Mouse (Mus musculus) gastrocnemius, postnatal 4 days (tissue): Measurements from ENCODE around the gene Rtn4rl1. TPM values are rescaled to one million over a fixed set of nuclear protein-coding genes. Genes with fewer than 3 reads are reported as not detected.
A peak's percentile ranks its signal among the peaks of the same experiment; 100 is the strongest.
"Not testable (repeated sequence)": the region's sequence is repeated elsewhere in the genome, so short reads cannot be mapped to it uniquely, and the experiment has no call there.

ENCODE experiments used
- DNase-seq, 2 experiments: peaks; one replicate each; pipeline ENCODE4 v3.0.0; 2021 to 2022; ENCODE audit warnings: low spot score in 2 of 2, mixed read lengths in 2 of 2
- microRNA-seq: library from miRNA; unstranded; fragments of <30 nt; microRNA quantifications from one replicate; pipeline ENCODE4 v1.2.0, GENCODE M21; 2021
- total RNA-seq, 2 experiments: library from RNA; stranded (reverse); gene quantifications; 2 replicates each; pipeline ENCODE4 v1.2.3; 2021

Gene Rtn4rl1
- total RNA-seq, 2 experiments from 2014 or later: 4.2 to 5.0 TPM

DNA sequence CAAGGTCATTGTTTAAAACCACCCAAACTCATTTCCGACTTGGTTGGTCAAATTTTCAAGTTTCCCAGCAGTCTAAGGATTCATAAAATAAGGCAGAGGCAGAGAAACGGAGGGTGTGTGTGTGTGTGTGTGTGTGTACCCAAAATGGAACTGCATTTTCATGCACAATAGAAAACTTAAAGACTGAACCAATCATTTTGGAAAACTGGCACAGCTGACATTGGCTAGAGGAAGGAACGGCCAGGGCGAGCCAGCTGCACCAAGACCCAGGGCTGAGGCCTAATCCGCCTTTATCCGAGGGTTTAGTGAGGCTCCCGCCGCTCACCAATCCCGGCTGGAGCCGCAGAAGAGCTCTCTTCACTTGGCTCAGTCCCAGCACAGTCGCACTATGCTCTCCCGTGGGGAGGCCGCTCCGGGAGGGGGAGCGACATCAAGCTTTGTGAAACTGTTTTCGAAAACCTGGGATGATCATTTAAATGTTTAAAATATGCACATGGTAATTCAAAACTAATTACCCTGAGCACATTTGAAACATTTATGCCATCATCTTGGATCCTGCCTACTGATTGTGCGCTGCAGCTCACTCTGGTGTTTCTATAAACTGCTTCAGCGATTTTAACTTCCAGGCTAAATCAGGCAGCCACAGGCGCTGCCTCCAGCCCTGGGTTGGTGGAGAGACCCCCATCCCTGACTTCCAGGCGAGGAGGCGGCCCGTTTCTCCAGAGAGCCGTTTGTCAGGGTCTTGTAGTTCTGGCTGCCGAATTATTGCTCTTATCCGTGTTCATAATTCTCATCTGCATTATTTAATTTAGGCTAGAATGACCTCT, 98.0 kb downstream of the Rtn4rl1 start:
- peak in 1 of 2 experiments; percentile 34 for DNase-seq

DNA sequence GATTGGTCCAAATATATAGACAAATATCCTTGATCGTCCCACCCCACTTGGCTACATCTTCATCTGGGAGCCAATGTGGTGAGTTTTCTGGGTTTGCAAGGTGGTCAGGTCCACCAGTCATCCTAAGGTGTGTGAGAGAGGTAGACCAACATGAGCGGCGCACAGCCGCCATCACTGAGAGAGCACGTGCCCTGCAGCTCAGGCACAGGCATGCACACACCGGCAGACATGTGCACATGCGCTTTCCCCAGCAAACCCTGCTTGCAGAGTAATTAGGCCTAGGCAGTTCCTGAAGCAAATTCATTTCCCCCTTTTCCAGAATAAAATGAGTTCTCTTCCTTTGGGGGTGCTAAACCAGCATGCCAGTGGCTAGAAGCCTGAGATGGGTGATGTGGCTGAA, 98.7 kb downstream of the Rtn4rl1 start:
- DNase-seq: no peak

DNA sequence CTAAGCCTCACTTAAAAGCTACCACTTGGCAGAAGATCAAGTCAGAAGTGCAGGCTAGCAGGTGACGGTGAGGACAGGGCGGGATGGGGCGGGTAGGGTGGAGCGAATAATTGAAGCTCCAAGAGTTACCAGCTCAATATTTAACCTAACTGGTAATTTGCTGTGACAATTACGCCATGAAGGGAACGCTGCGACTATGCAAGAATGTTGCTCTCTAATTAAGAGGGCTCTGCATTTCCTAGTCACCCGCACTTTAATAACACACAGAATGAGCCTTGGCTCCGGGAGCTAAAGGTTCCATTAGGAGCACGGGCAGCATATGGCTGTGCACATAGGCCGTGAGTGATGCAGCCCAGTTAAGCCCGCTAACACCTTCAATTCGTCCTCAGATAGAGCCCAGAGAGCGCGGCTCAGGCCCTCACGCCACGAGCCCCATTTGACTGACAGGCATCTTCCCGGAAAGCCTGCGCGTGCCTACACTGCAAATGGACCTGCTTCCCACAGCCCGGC, 100.3 kb downstream of the Rtn4rl1 start:
- DNase-seq: no peak

DNA sequence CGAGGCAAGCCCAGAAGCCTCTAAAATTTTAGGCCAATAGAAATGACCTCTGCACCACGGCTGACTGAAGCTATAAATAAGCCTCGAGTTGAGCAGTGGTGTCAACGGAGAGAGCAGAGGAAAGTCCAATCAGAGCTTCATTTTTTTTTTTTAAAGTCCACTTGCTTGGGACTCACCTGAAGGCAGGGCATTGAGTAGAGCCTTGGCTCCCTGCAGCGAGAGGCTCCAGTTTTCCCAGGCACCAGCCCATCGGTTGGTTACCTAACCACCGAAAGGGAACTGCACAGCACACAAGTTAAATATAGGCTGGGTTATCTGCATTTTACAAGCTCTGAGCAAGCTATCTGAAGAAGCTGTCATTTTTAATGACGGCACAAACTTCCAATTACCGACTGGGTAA, 101.3 kb downstream of the Rtn4rl1 start:
- DNase-seq: no peak

DNA sequence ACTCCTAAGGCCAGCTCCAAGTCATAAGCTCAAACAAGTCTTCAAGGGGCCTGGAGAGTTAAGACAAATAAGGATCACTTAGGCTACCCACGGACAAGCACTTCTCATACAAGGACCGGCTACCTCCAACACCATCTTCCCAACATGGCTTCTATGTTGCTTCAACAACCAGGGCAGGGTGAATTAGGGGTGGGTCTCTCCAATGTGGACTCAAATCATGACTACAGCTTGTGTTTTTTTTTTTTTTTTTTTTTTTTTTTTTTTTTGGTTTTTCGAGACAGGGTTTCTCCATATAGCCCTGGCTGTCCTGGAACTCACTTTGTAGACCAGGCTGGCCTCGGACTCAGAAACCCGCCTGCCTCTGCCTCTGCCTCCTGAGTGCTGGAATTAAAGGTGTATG, 102.0 kb downstream of the Rtn4rl1 start:
- DNase-seq: not testable (repeated sequence)

DNA sequence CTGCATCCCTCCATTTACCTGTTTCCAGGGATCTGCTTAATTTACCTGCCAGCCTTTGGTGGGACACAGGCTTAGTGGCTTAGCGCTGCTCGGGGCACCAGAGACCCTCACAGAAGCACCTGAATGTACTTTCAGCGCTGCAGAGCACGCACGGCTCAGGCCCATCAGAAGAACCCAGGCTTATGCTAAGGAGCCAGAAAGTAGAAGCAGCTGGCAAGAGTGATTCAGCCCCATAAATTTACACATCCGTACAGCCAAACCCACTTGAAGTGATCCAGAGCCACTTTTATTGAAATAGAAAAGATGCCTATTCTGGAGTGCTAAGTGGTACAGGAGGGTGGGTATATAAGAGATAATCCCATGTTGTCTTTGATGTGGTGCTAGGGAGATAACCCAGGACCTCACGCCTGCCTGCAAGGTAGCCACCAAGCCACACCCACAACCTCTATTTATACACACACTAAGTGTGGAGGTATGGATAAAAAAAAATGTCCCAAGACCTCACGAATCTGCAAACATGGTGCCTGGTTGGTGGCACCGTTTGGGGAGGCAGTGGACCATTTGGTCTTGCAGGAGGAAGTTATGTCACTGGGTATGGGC, 102.9 kb downstream of the Rtn4rl1 start:
- DNase-seq: no peak

DNA sequence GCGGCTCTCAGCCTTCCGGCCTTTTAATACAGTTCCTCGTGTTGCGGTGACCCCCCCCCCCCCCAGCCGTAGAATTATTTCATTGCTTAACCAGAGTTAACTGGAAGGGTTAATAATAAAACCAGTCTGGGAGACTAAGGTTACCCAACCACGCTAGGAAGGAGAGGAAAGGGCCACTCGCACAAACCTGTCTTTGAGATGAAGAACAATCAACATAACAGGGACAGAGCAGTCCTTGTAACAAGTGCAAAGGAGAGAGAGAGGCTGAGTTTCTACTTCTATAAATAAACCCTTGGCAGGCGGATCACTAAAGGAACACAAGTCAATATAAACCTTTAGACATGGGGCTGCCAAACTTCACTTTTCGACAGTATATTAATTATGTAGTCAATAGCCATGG, 104.0 kb downstream of the Rtn4rl1 start:
- DNase-seq: no peak

DNA sequence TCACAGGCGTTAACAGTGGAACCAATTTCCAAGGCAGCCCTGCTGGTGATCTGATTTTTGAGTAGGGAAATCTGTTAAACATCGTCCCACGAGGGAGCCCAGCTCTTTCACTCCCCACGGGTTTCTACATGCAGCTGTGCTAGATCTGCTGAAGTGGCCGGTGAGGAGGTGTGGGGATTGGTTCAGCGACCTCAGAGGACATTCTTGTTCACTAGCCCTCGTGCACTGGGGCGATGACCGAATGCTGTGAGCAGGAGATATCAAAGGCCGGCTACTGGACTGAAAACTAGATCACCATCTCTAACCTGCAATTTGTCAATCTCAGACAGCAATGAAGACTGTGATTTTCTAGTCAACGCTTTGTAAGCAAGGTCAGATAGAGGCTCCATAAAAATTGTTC, 104.9 kb downstream of the Rtn4rl1 start:
- no peak for DNase-seq

DNA sequence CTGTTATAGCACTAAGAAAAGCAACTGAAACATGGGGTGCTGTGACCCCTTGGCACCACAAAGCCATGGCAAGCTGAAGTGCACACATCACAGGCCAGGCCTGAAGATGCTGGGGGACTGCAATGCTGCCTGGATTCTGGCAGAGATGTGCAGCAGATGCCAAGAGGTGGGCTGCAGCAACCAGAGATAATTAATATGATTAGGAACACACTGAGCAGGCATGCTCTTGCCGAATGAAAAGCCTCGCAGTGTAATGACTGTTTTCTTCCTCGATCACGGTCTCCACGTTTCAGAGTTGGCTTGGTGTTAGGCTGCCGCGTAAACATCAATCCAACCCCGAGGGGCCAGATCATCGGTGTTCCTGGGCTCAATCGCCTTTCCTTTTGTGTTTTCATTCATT, 106.2 kb downstream of the Rtn4rl1 start:
- DNase-seq: no peak

DNA sequence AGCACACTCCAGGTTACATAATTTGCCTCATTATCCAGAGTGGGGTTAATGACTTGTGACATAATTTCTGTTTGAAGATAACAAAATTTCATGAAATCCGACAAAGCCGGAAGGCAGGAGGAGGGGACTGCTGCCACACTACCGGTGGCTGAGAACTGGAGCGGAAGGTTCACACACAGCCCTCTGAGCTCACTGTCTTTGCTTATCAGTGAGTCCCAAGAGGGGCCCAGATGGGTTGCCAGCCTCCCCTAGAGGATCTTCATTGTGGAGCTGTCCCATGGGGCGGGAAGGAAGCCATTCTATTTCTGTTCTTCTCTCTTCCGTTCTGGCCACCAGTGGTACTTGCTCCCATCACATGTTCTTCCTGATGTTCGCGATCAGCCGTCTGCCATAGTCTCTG, 107.4 kb downstream of the Rtn4rl1 start:
- DNase-seq: no peak

DNA sequence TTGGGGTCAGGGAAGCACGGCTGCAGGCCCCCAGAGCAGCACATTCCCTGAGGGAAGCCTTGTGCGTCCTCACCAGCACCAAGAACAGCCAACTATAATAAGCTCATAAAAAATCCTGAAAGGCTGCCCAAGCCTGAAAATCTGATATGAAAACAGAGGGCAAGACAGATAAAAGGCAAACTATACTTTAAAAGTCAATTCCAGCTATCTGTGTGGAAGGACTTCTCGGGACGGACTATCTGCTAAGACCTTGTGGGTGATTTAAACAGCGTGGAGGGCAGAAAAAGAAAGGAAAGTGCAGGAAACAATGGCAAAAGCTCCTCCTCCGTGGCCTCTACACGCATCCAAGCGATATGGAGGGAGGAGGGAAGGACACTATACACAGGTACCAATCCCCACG, 111.2 kb downstream of the Rtn4rl1 start:
- DNase-seq: no peak

DNA sequence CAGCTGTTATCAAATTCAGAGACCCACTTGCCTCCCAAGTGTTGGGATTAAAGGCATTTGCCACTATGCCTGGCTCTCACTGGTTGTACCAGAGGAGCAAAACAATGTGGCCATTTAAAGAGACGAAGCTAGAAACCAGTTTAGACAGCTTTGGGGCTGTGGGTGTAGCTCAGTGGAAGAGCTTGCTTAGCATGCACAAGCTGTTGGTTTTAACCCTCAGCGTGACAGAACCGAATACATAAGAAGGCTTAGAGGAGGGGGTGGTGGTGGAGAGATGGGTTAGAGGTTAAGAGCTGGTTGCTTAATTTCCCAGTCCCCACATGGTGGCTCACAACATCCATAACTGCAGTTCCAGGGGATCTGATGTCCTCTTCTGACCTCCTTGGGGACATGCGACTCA, 115.1 kb downstream of the Rtn4rl1 start:
- DNase-seq: no peak

DNA sequence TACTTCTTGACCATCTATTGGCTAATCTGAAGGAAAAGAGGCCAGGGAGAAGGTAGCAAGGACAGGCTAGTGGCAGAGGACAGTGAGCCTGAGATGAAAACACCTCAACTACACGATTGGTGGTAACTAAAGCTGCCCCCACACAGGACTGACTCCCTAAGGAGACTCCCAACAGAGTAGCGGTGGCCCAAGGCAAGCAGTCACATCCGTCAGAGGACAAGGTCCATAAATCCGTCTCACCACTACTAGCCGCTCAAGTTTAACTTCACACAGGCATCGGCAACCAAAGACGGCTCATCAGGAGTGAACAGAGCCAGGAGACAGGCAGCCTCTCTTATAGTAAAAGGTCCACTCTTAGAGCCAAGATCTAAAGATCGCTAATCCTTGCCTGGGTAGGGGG, 117.2 kb downstream of the Rtn4rl1 start:
- DNase-seq: no peak

DNA sequence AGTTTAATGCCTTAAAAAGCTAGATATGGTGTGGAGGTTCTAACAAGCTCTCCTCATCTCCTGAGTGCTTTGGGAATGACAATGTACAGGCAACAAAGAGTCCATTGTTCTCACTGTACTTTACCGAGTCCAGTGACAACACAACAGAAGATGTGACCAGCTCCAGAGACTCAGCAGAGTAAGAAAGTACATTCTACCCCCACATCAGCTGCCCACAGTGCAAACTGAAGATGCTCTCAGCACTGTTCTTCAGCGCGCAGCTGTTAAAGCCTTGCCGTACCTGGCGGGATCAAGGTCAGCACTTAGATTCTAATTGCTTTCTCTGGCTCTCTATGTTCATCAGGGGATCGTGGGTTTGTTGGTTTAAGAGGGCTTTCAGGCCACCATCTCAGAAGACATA, 118.2 kb downstream of the Rtn4rl1 start:
- DNase-seq: no peak

DNA sequence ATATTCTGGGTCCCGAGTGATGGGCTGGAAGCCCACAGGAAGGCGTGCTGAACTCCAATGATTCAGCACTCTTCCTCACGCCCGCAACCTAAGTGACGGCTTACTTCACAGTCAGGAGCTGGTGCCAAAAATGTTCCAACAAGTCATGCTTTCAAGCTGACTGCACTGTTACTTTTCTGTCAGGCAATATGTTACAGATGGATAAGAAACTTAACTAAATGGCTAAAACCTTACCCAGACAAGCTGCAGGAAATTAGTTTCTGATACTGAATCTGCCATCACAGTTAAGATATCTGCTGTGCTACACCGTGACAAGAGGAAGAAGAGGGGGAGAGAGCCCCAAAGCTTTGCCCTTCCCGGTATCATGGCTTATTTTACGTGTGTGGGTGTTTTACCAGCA, 120.3 kb downstream of the Rtn4rl1 start:
- no peak for DNase-seq

Small RNA genes lying within 50 kb of the gene (microRNA-seq; reads per million reads assigned to microRNA genes)
- 167 reads per million, percentile 57 among the genes with 10 or more reads in this experiment for gene Mir132
- 7.0 reads per million, percentile 21 among the genes with 10 or more reads in this experiment for gene Mir212

Other genes with a start within 250 kb of the Rtn4rl1 start
- gene Hic1, start 24.3 kb upstream of the Rtn4rl1 start, total RNA-seq: 10 to 100 TPM; 42.7 to 48.8 TPM
- 1 to 10 TPM; 6.6 to 6.8 TPM for gene Ovca2, start 14.9 kb upstream of the Rtn4rl1 start, total RNA-seq
- gene Dph1, start 2.5 kb upstream of the Rtn4rl1 start, total RNA-seq: 10 to 100 TPM in 1 of 2 experiments, 1 to 10 TPM in 1; 10.0 to 11.4 TPM
- gene Rpa1, start 154.5 kb downstream of the Rtn4rl1 start, total RNA-seq: 10 to 100 TPM; 65.9 to 66.9 TPM
- gene Smyd4, start 154.7 kb downstream of the Rtn4rl1 start, total RNA-seq: 10 to 100 TPM in 1 of 2 experiments, 1 to 10 TPM in 1; 8.5 to 11.2 TPM
- gene Serpinf1, start 228.9 kb downstream of the Rtn4rl1 start, total RNA-seq: 100 to 1,000 TPM; 130 to 141 TPM
- 1 to 10 TPM in 1 of 2 experiments, under 1 TPM in 1; 0.32 to 2.7 TPM for gene Serpinf2, start 245.8 kb downstream of the Rtn4rl1 start, total RNA-seq